Mouse (Mus musculus) layer of hippocampus, adult 8-10 months (tissue): ENCODE measurements around the gene Gm28729. TPM values are rescaled to one million over a fixed set of nuclear protein-coding genes. Genes with fewer than 3 reads are reported as not detected.
A peak's percentile ranks its signal among the peaks of the same experiment; 100 is the strongest.
"Not testable (repeated sequence)": the region's sequence is repeated elsewhere in the genome, so short reads cannot be mapped to it uniquely, and the experiment has no call there.

ENCODE experiments used
- DNase-seq, 2 experiments: peaks; one replicate each; pipeline ENCODE4 v3.0.0; 2022; ENCODE audit warnings: low spot score in 2 of 2
- total RNA-seq, 4 experiments: library from RNA; stranded (reverse); gene quantifications; 2 replicates each; pipeline ENCODE4 v1.2.4; 2022

Gene Gm28729
- total RNA-seq, 4 experiments from 2014 or later: 0.21 to 0.49 (median 0.23) TPM; not detected in 1

DNA sequence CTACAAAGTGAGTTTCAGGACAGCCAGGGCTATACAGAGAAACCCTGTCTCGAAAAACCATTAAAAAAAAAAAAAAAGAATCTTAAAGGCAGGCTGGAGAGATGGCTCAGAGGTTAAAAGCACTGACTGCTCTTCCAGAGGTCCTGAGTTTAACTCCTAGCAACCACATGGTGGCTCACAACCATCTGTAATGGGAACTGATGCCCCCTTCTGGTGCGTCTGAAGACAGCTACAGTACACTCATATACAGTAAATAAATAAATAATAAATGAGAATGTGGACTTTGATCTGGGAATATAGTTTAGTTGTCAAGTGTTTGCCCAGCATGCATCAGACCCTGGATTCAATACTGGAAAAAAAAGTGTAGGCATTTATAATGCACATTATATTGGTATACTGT lies 3.5 kb downstream of the Gm28729 start:
- not testable (repeated sequence) for DNase-seq

DNA sequence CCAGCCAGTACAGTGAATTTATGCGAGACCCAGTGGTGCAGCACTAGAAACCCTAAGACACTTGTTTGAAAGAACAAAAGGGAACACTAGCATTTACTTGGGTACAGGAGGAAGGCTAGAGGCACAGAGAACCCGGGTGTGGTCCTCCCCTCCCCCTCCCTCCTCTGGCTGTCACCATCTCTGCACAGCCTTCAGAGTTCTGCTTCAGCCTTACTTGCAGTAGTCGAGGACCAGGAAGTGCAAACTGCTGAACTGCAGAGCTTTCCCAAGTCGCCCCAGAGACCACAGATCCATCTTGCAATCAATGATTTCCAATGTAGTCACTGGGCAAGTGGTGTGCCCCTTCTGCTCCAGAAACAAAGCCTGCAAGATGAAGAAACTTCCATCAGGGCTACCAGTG lies 7.6 kb downstream of the Gm28729 start:
- DNase-seq: no peak

DNA sequence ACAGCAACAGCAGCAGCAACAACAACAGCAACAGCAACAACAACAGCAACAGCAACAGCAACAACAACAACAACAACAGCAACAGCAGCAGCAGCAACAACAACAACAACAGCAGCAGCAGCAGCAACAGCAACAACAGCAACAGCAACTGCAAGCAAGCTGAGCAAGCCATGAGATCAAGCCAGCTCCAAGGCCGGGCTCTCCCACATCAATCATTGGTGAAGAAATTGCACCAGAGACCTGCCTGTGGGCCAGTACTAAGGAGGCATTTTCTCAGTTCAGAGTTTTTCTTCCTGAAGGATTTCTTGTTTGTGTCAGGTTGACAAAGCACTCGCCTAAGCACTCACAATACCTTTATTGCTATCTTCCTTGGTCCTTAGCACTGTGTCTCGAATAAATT lies 8.3 kb downstream of the Gm28729 start:
- no peak for DNase-seq

DNA sequence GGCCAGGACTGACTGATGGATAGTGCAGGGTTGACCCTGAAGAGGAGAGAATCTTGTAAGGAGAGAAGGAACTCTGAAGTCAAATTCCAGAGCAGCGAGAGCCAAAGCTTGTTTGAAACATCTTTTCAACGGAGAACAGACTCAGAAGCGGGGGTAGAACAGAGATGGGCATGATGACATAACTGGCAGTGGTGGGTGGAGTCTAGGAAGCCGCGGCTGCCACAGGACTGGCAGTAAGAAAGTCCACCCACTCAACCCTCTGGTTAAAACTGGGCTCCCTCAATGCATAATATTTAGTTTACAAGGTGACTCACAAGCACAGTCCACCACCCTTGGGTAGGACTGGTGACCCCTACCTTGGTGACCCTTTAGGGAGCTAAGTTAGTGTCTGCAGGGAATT lies 9.3 kb downstream of the Gm28729 start:
- no peak for DNase-seq

DNA sequence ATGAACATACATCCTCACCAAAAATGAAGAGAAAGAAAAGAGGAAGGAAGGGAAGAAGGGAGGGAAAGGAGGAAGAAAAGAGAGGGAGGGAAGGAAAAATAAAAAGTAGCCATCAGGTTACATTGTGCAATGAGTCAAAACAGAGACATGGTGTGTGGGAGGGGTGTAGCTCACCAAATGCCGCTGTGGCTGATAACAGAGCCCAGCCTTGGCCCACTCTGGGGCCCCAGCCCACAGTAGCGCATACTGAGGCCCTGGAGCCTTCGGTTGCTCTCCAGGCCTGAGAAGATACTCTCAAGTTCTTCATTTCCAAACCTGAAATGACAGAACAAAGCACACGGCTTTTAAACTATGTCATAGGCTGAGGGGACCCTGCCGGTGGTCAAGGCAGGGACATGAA lies 10.8 kb downstream of the Gm28729 start:
- DNase-seq: no peak

DNA sequence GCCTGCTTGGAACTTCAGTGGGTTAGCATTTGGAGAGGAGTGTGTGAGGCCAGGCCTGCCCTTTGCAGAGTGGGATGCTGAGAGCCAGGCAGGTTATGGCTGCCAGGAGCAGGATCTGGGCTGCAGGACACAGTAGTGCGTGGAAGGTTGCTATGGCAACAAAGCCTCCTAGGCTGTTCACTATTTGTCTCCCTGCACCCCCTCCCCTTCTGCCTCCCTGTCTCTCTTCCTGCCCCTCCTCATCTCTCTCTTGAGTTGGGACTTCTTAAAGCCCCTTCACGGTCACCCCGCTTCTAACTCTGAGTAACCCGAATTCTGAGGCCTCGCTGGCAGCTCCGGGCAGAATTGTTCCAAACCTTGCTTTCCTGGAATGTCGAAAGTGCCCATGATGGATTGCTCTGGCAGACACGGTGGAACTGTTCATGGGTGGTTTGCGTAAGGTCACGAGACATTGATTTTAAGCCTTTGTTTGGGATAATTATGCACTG lies 19.0 kb downstream of the Gm28729 start:
- DNase-seq: peak; percentile 36 to 38

DNA sequence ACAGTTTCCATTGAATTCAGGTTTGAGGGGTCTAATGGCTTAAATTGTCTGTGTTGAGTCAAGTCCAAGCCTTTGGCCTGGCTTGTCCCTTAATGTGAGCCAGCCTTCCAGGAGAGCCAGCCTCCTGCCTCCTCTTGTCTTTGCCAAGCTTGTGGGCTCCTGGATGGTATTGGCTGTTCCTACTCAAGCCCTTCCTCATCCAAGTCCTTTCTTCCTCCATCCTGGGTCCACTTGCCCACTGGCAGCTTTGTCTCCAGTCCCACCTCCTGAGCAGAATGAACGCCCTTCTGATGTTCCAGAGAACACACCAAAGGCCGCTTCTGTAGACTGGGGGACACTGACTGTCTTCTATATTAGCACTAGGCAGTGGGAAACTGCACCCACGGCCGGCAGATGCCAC lies 19.9 kb downstream of the Gm28729 start:
- no peak for DNase-seq

DNA sequence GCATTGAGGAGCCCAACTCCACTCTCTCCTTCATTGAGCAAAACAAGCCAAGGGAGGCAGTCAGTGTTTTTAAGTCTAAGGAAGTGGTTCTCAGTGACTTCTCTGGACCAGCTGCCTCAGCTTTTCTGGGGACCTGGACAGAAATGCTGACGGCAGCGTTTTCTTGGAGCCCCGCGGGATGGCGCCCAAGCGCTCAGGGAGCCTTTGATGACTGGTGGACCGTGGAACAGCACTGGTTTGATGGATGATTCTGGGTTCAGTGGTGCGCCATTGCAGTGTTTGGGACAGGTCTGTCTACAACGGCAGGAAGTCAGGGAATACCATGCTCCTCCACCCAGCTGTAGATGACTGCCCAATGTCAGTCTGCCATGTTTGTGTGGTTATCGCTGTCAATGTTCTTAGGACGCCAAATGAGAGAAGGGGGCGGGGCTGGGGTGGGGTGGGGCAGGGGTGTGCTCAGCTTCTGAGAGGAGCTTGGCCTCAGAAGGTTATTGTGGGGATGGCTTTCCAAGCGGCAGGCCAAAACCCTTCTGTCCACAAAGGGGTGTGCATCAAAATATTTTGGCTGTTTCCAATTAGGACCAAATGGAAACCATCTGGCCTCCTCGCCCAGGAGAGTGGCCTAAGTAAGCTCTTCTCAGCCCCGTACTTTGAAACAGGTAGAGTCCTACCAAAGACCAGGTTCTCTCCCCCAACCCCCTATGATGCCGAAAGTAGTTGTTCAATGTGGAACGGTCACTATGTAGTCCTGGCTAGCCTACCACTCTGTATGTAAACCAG lies 20.8 kb downstream of the Gm28729 start:
- DNase-seq: no peak

DNA sequence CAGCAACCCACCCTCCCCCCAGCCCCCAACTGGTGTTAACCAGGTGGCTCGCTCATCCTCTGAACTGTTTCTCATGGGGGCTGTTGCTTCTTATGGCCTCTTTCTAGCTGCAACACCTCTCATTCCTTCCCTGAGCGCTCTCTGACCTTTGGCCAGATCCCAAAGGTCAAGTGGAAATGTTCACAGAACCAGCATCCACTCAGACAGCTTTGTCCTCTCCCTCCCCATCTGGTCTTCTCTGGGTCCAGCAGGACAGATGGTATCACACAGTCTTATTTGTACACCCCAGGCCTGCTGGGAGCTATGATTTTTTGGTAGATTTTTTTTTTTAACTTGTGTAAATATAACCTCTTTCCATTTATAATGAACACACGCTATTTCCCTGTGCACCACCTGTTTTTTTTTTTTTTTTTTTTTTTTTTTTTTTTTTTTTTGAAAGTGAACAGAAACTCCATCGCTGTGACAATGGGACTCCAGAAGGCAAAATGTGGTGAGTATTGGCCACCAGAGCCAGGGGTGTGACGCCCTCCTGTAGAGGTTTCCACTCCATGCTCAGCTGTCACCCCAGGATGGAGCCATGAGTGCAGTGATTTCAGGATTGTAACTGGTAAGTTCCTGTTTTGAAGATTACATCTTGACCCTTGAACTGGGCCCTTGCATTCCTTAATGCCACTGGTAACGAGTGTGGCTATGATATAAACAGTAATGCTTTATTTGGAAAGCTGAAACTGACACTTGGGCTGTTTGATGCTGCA lies 22.0 kb downstream of the Gm28729 start:
- DNase-seq: peak in 1 of 2 experiments; percentile 17

DNA sequence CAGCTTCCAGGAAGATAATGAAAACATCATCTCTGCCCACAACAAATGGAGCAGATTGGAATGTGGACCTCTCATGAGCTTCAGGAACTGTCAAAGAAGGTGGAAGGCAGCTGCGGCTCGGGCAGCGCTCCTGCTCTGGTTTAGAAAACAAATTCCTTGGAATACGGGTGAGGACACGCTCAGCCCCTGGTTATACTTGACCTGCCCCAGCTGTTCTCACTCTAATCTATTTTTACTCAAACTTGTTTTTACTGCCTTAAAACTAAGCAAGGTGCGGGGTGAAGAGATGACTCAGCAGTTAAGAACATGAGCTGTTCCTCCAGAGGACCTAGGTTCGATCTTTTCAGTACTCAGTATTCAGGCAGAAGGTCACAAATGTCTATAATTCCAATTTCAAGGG lies 23.8 kb downstream of the Gm28729 start:
- no peak for DNase-seq

DNA sequence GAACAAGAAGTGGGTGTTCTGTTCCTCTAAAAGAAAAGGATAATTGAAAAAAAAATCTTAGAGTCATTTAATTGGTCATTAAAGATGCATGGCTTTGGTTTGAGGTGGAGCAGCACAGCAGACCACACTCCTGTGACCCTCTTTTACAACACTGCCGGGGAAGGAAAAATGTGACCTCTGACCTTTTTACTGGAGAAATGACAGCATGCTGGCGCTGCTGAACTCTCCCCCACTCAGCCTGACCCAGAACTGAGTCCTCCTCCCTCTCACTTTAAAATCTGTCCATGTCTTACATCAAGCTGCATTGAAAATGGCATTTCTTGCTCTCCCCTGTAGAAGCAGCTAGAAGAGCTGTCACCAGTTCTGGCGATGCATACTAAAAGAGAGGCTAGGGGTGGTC lies 31.9 kb downstream of the Gm28729 start:
- no peak for DNase-seq

DNA sequence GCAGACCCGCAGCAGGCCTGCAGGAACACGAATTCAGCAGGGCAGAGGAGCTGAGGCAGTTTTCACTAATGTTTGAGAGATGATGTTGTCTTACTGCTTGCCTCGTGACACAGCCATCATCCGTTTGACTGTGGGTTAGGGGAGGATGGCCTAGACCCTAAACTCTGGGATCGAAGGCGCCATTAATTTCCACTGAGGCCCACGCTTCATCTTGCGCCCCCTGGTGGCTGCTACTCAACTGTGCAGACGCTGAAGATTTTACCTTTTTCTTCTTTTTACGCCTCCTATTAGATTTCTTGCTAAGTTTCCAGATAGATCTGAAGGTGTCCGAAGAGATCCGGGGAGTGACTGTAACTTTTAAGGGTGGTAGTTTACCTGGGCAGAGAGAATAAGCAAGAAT lies 33.3 kb downstream of the Gm28729 start:
- DNase-seq: peak in 1 of 2 experiments; percentile 17

DNA sequence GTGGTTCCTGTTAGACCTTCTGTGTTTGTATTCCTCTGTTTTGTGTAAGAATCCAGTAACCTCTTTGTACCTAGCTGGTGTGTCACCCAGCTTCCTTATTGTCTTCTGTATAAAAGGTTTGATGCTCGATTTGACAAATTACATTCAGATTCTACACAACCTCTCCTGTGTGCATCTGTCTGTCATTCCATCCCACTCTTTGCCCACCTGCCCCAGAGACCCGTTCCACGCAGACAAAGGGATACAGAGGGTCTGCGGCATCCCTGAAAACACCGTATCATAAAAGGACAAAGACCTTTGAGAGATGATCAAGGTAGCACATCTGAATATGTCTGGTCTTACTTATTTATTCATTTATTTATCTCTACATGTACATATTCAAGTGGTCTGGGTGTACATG lies 37.2 kb downstream of the Gm28729 start:
- DNase-seq: not testable (repeated sequence)

DNA sequence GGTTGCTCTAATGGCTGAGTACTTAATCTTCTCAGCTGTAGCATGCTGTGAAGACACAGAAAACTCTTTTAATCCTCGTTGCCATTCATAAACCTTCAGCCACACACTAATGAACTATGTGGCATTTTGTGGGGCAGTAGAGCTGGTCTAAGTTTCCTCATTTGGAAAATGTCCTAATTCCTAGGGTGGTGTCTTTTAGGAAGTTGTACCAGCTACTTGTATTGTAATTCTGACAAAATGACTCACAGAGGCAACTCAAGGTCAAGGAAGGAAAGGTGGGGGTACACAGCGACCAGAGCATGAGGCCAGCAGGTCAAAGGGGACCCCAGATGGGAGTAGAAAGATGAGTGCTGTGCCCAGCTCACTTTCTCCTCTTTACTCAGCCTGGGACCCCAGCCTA lies 41.4 kb downstream of the Gm28729 start:
- DNase-seq: no peak

DNA sequence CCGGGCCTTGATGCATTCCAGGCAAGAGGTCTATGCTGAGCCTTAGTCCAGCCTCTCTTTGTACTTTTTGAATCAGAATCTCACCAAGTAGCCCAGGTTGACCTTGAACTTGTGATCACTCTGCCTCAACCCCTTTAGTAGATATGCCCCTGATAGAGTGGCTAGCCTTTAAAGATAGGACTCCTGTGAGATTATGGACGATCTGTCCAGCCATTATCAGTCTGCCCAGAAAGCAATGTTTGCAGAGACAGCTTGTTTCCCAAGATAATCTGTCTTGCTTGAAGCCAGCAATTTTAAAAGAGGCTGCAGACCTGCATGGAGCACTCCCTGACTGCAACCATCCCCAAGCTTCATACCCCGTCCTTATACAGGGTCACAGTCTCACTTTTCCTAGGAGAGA lies 42.0 kb downstream of the Gm28729 start:
- DNase-seq: no peak

DNA sequence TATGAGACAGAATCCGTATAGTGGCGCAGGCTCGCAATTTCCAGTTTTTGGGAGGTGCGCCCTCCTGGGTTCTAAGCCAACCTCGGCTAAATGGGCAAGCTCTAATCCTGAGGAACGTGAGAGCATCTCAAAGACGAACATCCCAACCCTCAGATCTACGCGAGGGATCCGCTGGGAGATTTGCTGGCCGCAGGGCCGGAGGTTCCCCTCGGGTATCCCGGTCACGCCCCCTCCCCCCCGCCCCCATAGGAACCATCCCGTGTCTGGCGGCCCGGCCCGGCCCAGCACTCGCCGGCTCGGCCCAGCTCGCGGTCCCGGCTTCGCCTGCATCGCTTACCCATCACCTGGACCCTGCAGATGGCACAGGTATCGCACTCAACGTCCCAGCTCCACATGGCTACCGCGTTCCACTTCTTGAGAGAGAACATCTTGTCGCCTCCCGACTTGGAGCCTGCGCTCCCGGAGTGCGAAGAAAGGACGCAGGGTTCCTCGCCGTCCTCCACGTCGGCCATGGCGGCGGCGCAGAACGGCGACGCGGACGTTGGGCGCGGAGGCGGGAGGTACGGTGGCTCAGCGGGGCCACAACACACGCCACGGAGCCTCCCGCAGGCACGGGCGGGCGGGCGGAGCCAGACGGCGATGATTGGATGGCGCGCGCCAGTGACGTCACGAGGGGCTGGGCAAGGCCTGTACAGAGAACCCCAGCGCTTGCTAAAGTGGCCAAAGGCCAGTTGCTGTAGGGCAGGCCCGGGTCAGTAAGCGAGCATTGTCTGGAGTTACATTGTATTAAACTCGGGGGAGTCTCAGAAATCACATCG lies 46.8 kb downstream of the Gm28729 start, which contains the start of gene Rnf7:
Gene Rnf7, minus strand, starts transcription at position 605 of the 818 bp plus-strand sequence.
- DNase-seq: peak; percentile 96 to 99

DNA sequence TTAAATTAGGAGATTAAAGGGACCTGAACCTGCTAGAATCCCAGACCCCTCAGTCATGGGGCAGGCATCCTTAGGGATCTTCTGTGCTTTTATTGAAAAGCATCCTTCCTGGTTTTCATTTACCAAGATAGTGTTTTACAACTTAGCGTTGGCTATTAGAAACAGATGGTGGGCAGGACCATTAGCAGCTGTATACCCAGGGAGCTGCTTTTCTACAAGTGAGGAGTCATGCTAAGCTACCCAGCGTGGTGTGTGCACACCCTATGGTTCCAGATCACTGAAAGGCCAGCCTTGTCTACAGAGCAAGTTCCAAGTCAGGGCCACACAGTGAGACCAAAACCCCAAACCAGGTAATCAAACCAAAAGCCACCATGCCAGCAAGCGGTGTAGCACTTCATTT lies 52.7 kb downstream of the Gm28729 start:
- no peak for DNase-seq

DNA sequence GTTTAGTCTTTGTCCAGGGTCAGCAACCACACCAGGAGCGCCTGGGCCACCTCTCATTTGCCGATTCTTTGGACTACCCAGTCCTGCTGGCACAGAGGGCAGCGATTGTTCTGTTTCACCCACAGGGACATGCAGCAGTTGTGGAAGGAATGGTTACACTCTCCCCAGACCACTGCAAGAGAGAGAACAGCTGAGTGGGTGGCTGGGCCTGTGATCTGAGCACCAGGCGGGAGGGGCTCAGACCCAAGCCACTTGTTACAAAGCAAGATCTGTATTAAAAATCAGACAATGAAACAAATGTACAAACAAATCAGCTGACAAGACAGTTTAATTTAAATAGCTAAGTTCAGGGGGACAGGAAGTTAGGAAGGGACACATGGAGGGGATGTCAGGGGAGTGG lies 53.4 kb downstream of the Gm28729 start:
- peak in 1 of 2 experiments; percentile 25 for DNase-seq

DNA sequence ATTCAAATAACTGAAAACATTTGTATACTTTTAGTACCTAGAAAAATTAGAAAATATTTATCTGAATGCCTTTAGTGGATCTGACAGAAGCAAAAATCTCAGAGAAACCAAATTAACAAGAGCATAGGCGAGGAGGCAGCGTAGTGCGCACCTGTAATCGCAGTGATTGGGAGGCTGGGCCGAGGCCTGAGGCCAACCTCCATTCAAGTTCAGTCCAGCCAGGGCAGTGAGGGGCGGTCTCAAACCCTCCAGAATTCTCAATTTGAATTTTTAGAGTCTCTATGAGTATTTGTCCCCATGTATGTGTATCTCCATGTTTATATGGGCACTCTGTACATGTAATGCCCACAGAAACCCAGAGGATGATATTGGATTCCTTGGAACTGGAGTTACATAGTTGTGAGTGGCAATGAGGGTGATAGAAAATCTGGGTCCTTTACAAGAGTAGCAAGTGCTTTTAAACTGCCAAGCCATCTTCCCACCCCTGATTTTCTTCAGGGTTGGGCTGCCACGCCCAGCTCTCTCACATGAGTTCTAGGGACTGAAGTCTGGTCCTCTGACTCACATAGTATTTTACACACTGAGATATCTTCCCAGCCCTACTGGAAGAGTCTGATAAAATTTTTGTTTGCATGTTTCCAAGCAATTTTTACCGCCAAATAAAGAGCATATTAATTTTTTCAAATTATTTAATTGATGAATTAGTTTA lies 54.6 kb downstream of the Gm28729 start:
- DNase-seq: no peak

DNA sequence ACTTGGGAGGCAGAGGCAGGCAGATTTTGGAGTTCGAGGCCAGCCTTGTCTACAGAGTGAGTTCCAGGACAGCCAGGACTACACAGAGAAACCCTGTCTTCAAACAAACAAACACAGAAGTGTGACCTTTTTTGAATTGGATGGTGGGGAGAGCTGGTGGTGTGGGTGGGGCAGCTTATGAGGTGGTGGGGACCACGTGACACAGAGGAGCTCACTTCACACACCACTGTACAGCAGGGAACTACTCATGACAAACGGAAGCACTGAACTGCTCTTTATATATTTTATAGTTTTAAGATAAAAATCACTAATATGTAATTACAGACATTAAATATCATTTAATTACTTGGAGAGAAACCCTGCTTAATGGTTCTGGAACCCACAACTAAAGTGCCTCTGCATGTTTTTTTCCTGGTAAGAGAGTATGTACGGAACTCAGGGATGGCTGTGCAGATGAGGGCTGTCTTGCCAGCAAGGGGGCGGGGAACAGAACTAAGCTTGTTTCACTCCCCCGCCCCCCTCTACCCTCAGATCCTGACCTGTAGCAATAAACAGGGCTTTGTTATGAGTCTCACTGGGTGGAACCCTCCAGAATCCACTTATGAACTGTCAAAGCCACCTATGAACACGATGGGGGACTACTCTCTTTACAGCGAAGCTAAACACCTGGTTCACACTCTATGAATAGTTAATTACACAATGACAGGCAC lies 55.4 kb downstream of the Gm28729 start:
- DNase-seq: no peak
